8 mouse cellular contexts compared by ENCODE assay signal in the genomic region with DNA sequence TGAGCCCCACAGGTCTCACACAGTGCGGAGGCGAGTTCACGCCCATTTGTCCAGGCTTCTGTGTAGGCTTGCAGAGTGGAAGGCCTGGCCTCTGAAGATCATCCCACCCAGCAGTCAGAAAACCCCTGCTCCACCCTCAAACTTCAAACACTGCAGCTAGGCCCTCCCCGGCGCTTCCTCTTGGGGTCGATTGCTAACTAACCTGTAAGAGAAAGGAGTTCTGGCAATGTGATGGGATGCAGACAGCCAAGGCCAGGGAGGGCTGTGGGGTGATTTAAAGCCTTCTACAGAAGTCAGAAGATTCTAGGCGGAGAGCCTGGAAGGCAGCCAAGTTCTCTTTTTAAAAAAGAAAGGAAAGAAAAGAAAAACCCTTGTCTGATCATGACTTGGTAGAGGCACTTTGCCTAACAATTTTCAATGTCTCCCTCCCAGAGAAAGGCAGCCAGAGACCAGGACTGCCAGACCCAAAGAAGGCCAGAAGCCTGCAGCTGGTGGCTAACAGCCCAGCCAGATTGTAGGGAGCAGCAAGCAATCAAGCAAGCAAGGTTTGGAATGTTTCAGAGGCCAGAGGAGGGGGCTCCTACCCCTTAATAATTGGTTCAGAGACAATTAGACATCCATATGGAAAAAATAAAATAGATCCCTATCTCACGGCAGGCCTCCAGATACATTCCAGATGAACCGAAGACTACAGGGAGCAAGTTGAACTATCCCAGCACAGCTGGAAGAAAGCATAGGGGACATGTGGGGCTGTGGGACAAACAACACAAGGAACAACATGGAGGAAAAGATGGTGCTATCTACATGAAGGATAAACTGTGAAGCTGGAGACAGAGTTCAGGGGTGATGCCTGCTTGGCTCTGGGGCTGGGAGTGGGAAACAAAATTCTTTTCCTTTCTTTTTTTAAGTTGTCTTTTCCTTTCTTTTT. TPM values are rescaled to one million over a fixed set of nuclear protein-coding genes. Genes with fewer than 3 reads are reported as not detected.
A peak's percentile ranks its signal among the peaks of the same experiment; 100 is the strongest.
DNase-seq lines count a peak whose midpoint lies in the region; ATAC-seq and TF ChIP-seq lines count a peak whose summit lies in the region.

No protein-coding gene starts in this region.

- 52% methylated on average over 9 of the region's 9 CpGs for WGBS in heart, embryonic 12.5 days
- WGBS in midbrain, embryonic 15.5 days: 55% methylated on average over 9 of the region's 9 CpGs

- no peak overlapping the region for H3K9ac ChIP-seq in heart, embryonic 12.5 days
- H3K9ac ChIP-seq in midbrain, embryonic 15.5 days: no peak overlapping the region

- TF ChIP-seq POLR2A in cortical plate, adult 2 months (IDR thresholded peaks at IDR 0.05; ENCODE audit: extremely low read depth, insufficient read depth, low read length): no peak

- no peaks in the 10 kb centered on the region for H3K4me1 ChIP-seq in cortical plate, adult 2 months (ENCODE audit: control insufficient read depth, insufficient read depth, low read length)
- peaks cover 11% of the 10 kb centered on the region; the same call in 1 of the 2 replicates for H3K4me1 ChIP-seq in heart, embryonic 12.5 days (replicated peaks)
- H3K4me1 ChIP-seq in midbrain, embryonic 15.5 days: peaks cover 12% of the 10 kb centered on the region

- no peak for DNase-seq in left cerebral cortex, adult 2 months (ENCODE audit: extremely low spot score in 1 of 2, low spot score in 2 of 2)
- DNase-seq in left cerebral cortex, adult 11 months (ENCODE audit: low spot score): no peak
- no peak for DNase-seq in thymus, postnatal 36 days
- DNase-seq in frontal cortex, adult 2 months (ENCODE audit: extremely low spot score in 1 of 2, low spot score in 1 of 2): no peak

- TF ChIP-seq CTCF in left cerebral cortex, adult 2 months (IDR thresholded peaks at IDR 0.05): no peak
- TF ChIP-seq CTCF in cortical plate, adult 2 months (IDR thresholded peaks at IDR 0.05; ENCODE audit: extremely low read depth, insufficient read depth, low read length): no peak

- intact Hi-C loops in left cerebral cortex, adult 2 months (cut with DNase I): no loop called here

- H3K27me3 ChIP-seq in heart, embryonic 12.5 days (replicated peaks): no peaks in the 10 kb centered on the region
- no peaks in the 10 kb centered on the region for H3K27me3 ChIP-seq in midbrain, embryonic 15.5 days (replicated peaks)

- no peak for ATAC-seq in heart, embryonic 12.5 days (ENCODE audit: insufficient number of reproducible peaks, low FRiP score)
- ATAC-seq in midbrain, embryonic 15.5 days (replicated peaks): no peak
- no peak; the same call in 1 of the 2 replicates for ATAC-seq in megakaryocyte progenitor cell, adult 5-6 weeks (replicated peaks; ENCODE audit: poor library complexity)

- H3K4me2 ChIP-seq in heart, embryonic 12.5 days: no peak overlapping the region
- no peak overlapping the region for H3K4me2 ChIP-seq in midbrain, embryonic 15.5 days

- H3K27ac ChIP-seq in left cerebral cortex, adult 2 months: peak overlapping the region; percentile 28; the same call in 1 of the 2 replicates
- 0 out of 2 replicates have a peak overlapping the region, but pooled peaks have one; percentile 43 for H3K27ac ChIP-seq in cortical plate, adult 2 months (ENCODE audit: insufficient read depth, low read length)
- peak overlapping the region; percentile 21; the same call in 1 of the 2 replicates for H3K27ac ChIP-seq in heart, embryonic 12.5 days (ENCODE audit: poor library complexity, severe bottlenecking)
- H3K27ac ChIP-seq in midbrain, embryonic 15.5 days: 0 out of 2 replicates have a peak overlapping the region, but pooled peaks have one; percentile 14

- no peak overlapping the region for H3K4me3 ChIP-seq in left cerebral cortex, adult 2 months
- no peak overlapping the region for H3K4me3 ChIP-seq in cortical plate, adult 2 months (ENCODE audit: insufficient read depth, low read length)
- no peak overlapping the region for H3K4me3 ChIP-seq in heart, embryonic 12.5 days
- H3K4me3 ChIP-seq in midbrain, embryonic 15.5 days: no peak overlapping the region

- H3K36me3 ChIP-seq in heart, embryonic 12.5 days: no peaks in the 10 kb centered on the region
- H3K36me3 ChIP-seq in midbrain, embryonic 15.5 days (replicated peaks): no peaks in the 10 kb centered on the region

- no peaks in the 10 kb centered on the region for H3K9me3 ChIP-seq in heart, embryonic 12.5 days (replicated peaks)
- H3K9me3 ChIP-seq in midbrain, embryonic 15.5 days: no peaks in the 10 kb centered on the region

RNA-seq across cellular contexts. Expression of gene Tubg2, which starts 6.3 kb away (rescaled TPM):
- total RNA-seq in left cerebral cortex, adult 2 months (2021): 10 to 100 TPM; 51.4 to 52.9 TPM
- polyA plus RNA-seq in cortical plate, adult 2 months (2012; rRNA removed): 57.9 and 61.0 TPM in 2 replicates
- polyA plus RNA-seq in heart, embryonic 12.5 days (2016; fragmentation: Nextera tagmentation; extraction: Ambion mirVana): 3.3 and 3.6 TPM in 2 replicates
- polyA plus RNA-seq in midbrain, embryonic 15.5 days (2015; fragmentation: Nextera tagmentation; extraction: Ambion mirVana): 60.8 and 62.7 TPM in 2 replicates
- total RNA-seq in megakaryocyte progenitor cell, adult 5-6 weeks (2015): not detected in 2 replicates
- not detected in 2 replicates for total RNA-seq in megakaryocyte progenitor cell, adult 5-6 weeks (2017)
- polyA plus RNA-seq in frontal cortex, adult 2 months (2012; rRNA removed): 56.4 and 58.0 TPM in 2 replicates

RNA-seq across cellular contexts. Expression of gene Cntnap1, which starts 20.9 kb away (rescaled TPM):
- total RNA-seq in left cerebral cortex, adult 2 months (2021): 100 to 1,000 TPM; 171 to 182 TPM
- polyA plus RNA-seq in cortical plate, adult 2 months (2012; rRNA removed): 89.5 and 92.4 TPM in 2 replicates
- polyA plus RNA-seq in heart, embryonic 12.5 days (2016; fragmentation: Nextera tagmentation; extraction: Ambion mirVana): 0.37 and 0.71 TPM in 2 replicates
- 3.4 and 3.8 TPM in 2 replicates for polyA plus RNA-seq in midbrain, embryonic 15.5 days (2015; fragmentation: Nextera tagmentation; extraction: Ambion mirVana)
- total RNA-seq in megakaryocyte progenitor cell, adult 5-6 weeks (2015): 0.51 and 0.77 TPM in 2 replicates
- 0.34 and 0.87 TPM in 2 replicates for total RNA-seq in megakaryocyte progenitor cell, adult 5-6 weeks (2017)
- 65.8 TPM in 2 replicates for polyA plus RNA-seq in frontal cortex, adult 2 months (2012; rRNA removed)

RNA-seq across cellular contexts. Expression of gene Plekhh3, which starts 21.7 kb away (rescaled TPM):
- 10 to 100 TPM; 13.0 to 13.2 TPM for total RNA-seq in left cerebral cortex, adult 2 months (2021)
- polyA plus RNA-seq in cortical plate, adult 2 months (2012; rRNA removed): 15.1 and 15.8 TPM in 2 replicates
- 10.4 and 10.6 TPM in 2 replicates for polyA plus RNA-seq in heart, embryonic 12.5 days (2016; fragmentation: Nextera tagmentation; extraction: Ambion mirVana)
- 8.5 and 9.9 TPM in 2 replicates for polyA plus RNA-seq in midbrain, embryonic 15.5 days (2015; fragmentation: Nextera tagmentation; extraction: Ambion mirVana)
- total RNA-seq in megakaryocyte progenitor cell, adult 5-6 weeks (2015): 0.66 TPM in 1 of 2 replicates, not detected in the other
- total RNA-seq in megakaryocyte progenitor cell, adult 5-6 weeks (2017): 0.14 and 1.0 TPM in 2 replicates
- polyA plus RNA-seq in frontal cortex, adult 2 months (2012; rRNA removed): 15.8 and 17.9 TPM in 2 replicates

RNA-seq across cellular contexts. Expression of gene Ccr10, which starts 25.8 kb away (rescaled TPM):
- under 1 TPM in 1 of 2 experiments, not detected in 1; 0.38 TPM for total RNA-seq in left cerebral cortex, adult 2 months (2021)
- polyA plus RNA-seq in cortical plate, adult 2 months (2012; rRNA removed): 0.23 and 0.36 TPM in 2 replicates
- 0.15 and 0.36 TPM in 2 replicates for polyA plus RNA-seq in heart, embryonic 12.5 days (2016; fragmentation: Nextera tagmentation; extraction: Ambion mirVana)
- 0.31 and 0.36 TPM in 2 replicates for polyA plus RNA-seq in midbrain, embryonic 15.5 days (2015; fragmentation: Nextera tagmentation; extraction: Ambion mirVana)
- total RNA-seq in megakaryocyte progenitor cell, adult 5-6 weeks (2015): not detected in 2 replicates
- total RNA-seq in megakaryocyte progenitor cell, adult 5-6 weeks (2017): 0.41 TPM in 1 of 2 replicates, not detected in the other
- polyA plus RNA-seq in frontal cortex, adult 2 months (2012; rRNA removed): 0.36 and 0.42 TPM in 2 replicates

RNA-seq across cellular contexts. Expression of gene Tubg1, which starts 29.7 kb away (rescaled TPM):
- total RNA-seq in left cerebral cortex, adult 2 months (2021): 10 to 100 TPM; 45.1 to 45.8 TPM
- polyA plus RNA-seq in cortical plate, adult 2 months (2012; rRNA removed): 15.2 and 15.3 TPM in 2 replicates
- 77.3 and 78.8 TPM in 2 replicates for polyA plus RNA-seq in heart, embryonic 12.5 days (2016; fragmentation: Nextera tagmentation; extraction: Ambion mirVana)
- 76.1 and 84.7 TPM in 2 replicates for polyA plus RNA-seq in midbrain, embryonic 15.5 days (2015; fragmentation: Nextera tagmentation; extraction: Ambion mirVana)
- 20.7 and 21.2 TPM in 2 replicates for total RNA-seq in megakaryocyte progenitor cell, adult 5-6 weeks (2015)
- total RNA-seq in megakaryocyte progenitor cell, adult 5-6 weeks (2017): 41.4 and 43.3 TPM in 2 replicates
- polyA plus RNA-seq in frontal cortex, adult 2 months (2012; rRNA removed): 21.5 and 24.7 TPM in 2 replicates

Comparison
In these comparisons a context has a peak if more than half of its experiments do, and no peak if none do; other contexts are left out.
1. RNA of gene Tubg2, which starts 6.3 kb away (polyA plus RNA-seq): 60.8 to 62.7 TPM in midbrain, embryonic 15.5 days, 57.9 to 61.0 TPM in cortical plate, adult 2 months and 56.4 to 58.0 TPM in frontal cortex, adult 2 months; 3.3 to 3.6 TPM in heart, embryonic 12.5 days; every median in the first group is over 10 times any median in the second.
2. RNA of gene Cntnap1, which starts 20.9 kb away (polyA plus RNA-seq): 89.5 to 92.4 TPM in cortical plate, adult 2 months and 65.8 TPM in frontal cortex, adult 2 months; 3.4 to 3.8 TPM in midbrain, embryonic 15.5 days and 0.37 to 0.71 TPM in heart, embryonic 12.5 days; every median in the first group is over 10 times any median in the second.
3. Peak in every context shown above with its lines, with median percentiles within 50 percentile points of each other: H3K27ac ChIP-seq.